ENCODE assay signal across 34 mouse cellular contexts in the genomic region with DNA sequence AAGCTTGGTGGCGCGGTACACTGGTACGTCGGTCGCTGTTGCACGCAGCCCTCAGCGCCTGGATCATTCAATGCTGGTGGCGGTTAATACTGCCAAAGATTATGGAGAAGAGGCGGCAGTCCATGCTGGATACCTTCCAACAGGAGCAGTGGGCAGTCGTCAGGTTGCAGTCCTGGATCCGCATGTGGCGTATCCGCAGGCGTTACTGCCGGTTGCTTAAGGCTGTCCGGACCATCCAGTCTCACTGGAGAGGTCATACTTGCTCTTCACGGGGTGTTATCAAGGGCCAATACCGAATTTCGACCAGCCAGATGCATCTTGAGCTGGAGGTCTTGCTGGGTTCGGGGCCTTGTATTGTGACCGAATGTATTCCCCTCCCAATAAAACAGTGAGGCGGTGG. TPM values are rescaled to one million over a fixed set of nuclear protein-coding genes. Genes with fewer than 3 reads are reported as not detected.
DNase-seq lines count a peak whose midpoint lies in the region; ATAC-seq and TF ChIP-seq lines count a peak whose summit lies in the region.
"Had no signal": no experiment of that assay in that cellular context is flagged by ENCODE, and none has a peak within 500 bp of the region (broad histone marks: within the 10 kb centered on the region; RNA-seq: fewer than 3 reads in every experiment).

No protein-coding gene starts in this region.

- no peaks in the 10 kb centered on the region for H3K36me3 ChIP-seq in heart, embryonic 10.5 days
- H3K36me3 ChIP-seq in testis, adult 2 months (ENCODE audit: control insufficient read depth, insufficient read depth, low read length), result no peaks in the 10 kb centered on the region
- no peaks in the 10 kb centered on the region for H3K36me3 ChIP-seq in ES-E14 (ENCODE audit: control insufficient read depth, insufficient read depth, low read length, poor library complexity, severe bottlenecking)
- H3K36me3 ChIP-seq in kidney, embryonic 15.5 days, result no peaks in the 10 kb centered on the region
- H3K36me3 ChIP-seq in midbrain, embryonic 11.5 days (ENCODE audit: control insufficient read depth, insufficient read depth, low read length), result no peaks in the 10 kb centered on the region
- H3K36me3 ChIP-seq: embryonic facial prominence, embryonic 13.5 days; embryonic facial prominence, embryonic 15.5 days; forebrain, embryonic 10.5 days; forebrain, embryonic 12.5 days had no signal

- 84% methylated on average over 22 of the region's 22 CpGs for whole genome bisulfite sequencing in heart, embryonic 10.5 days
- 90% methylated on average over 22 of the region's 22 CpGs for WGBS in kidney, embryonic 15.5 days
- 87% methylated on average over 22 of the region's 22 CpGs for WGBS in midbrain, embryonic 11.5 days

- ATAC-seq in kidney, embryonic 15.5 days (replicated peaks; ENCODE audit: low FRiP score), result no peak
- ATAC-seq in midbrain, embryonic 11.5 days (ENCODE audit: low FRiP score), result no peak
- ATAC-seq: activated CD4-positive, CD25-positive, alpha-beta regulatory T cell, adult 4 months; CD4-positive, CD25-positive, alpha-beta regulatory T cell, adult 4 months; forebrain, embryonic 14.5 days; forebrain, embryonic 16.5 days had no signal

- H3K4me3 ChIP-seq in heart, embryonic 10.5 days, result no peak overlapping the region
- H3K4me3 ChIP-seq in testis, adult 2 months (ENCODE audit: control insufficient read depth, low read depth, low read length), result peak overlapping the region; percentile 83
- peak overlapping the region; percentile 32 to 38; a peak in 2 of 4 replicates for H3K4me3 ChIP-seq in ES-E14 (ENCODE audit: insufficient read depth in 1 of 2, low read depth in 1 of 2, low read length in 2 of 2, poor library complexity in 1 of 2, severe bottlenecking in 1 of 2)
- H3K4me3 ChIP-seq in kidney, embryonic 15.5 days (replicated peaks), result no peak overlapping the region
- no peak overlapping the region for H3K4me3 ChIP-seq in midbrain, embryonic 11.5 days (ENCODE audit: low read depth, low read length)
- H3K4me3 ChIP-seq: embryonic facial prominence, embryonic 13.5 days; embryonic facial prominence, embryonic 15.5 days; erythroblast, embryonic 14.5 days; forebrain, embryonic 10.5 days; forebrain, embryonic 12.5 days had no signal

- DNase-seq in heart, adult 11 months, result peak; percentile 61
- no peak for DNase-seq in heart, embryonic 10.5 days (ENCODE audit: low spot score)
- DNase-seq in testis, postnatal 14 days (ENCODE audit: low spot score), result no peak
- no peak for DNase-seq in ES-E14 (ENCODE audit: low read depth, low spot score)
- peak; percentile 29 for DNase-seq in testis, postnatal 10 days (ENCODE audit: low spot score)
- no peak for DNase-seq in midbrain, embryonic 11.5 days (ENCODE audit: low spot score, missing footprints)
- DNase-seq: adrenal gland, adult 2 months; adrenal gland, postnatal 10 days; adrenal gland, postnatal 25 days; B cell, adult 2 months; cerebellum, adult 11 months; cerebellum, adult 18-20 months; cerebellum, adult 8-10 months; cerebellum, adult 9-11 months; cerebellum, postnatal 14 days; cerebellum, postnatal 36 days; embryo, embryonic 11 days had no signal

- H3K27me3 ChIP-seq in heart, embryonic 10.5 days (ENCODE audit: insufficient read depth, poor library complexity, severe bottlenecking), result peaks cover 3% of the 10 kb centered on the region; the same call in 1 of the 2 replicates
- H3K27me3 ChIP-seq in testis, adult 2 months (ENCODE audit: control insufficient read depth, insufficient read depth, low read length), result no peaks in the 10 kb centered on the region
- H3K27me3 ChIP-seq in kidney, embryonic 15.5 days, result no peaks in the 10 kb centered on the region
- H3K27me3 ChIP-seq in midbrain, embryonic 11.5 days (ENCODE audit: control insufficient read depth, insufficient read depth, low read length), result no peaks in the 10 kb centered on the region
- H3K27me3 ChIP-seq: CH12.LX; embryonic facial prominence, embryonic 13.5 days; embryonic facial prominence, embryonic 15.5 days; forebrain, embryonic 12.5 days had no signal

- no peak overlapping the region for H3K9ac ChIP-seq in ES-E14 (ENCODE audit: insufficient read depth, low read depth, low read length, poor library complexity, severe bottlenecking)
- H3K9ac ChIP-seq in kidney, embryonic 15.5 days, result no peak overlapping the region
- H3K9ac ChIP-seq in midbrain, embryonic 11.5 days (ENCODE audit: low read length), result no peak overlapping the region
- H3K9ac ChIP-seq: embryonic facial prominence, embryonic 13.5 days; embryonic facial prominence, embryonic 15.5 days; forebrain, embryonic 12.5 days had no signal

- in situ Hi-C loops in ES-E14 (cut with MboI; ENCODE audit: low sequenced_read_pairs in 2 of 2, unreplicated experiment in 2 of 2), result no loop called here

- no peaks in the 10 kb centered on the region for H3K4me1 ChIP-seq in heart, embryonic 10.5 days
- no peaks in the 10 kb centered on the region for H3K4me1 ChIP-seq in testis, adult 2 months (ENCODE audit: control insufficient read depth, insufficient read depth, low read length)
- no peaks in the 10 kb centered on the region for H3K4me1 ChIP-seq in ES-E14 (ENCODE audit: control insufficient read depth in 2 of 2, insufficient read depth in 2 of 2, low read length in 2 of 2, poor library complexity in 1 of 2)
- no peaks in the 10 kb centered on the region for H3K4me1 ChIP-seq in kidney, embryonic 15.5 days
- no peaks in the 10 kb centered on the region for H3K4me1 ChIP-seq in midbrain, embryonic 11.5 days (ENCODE audit: control insufficient read depth, insufficient read depth, low read length)
- H3K4me1 ChIP-seq: embryonic facial prominence, embryonic 13.5 days; embryonic facial prominence, embryonic 15.5 days; forebrain, embryonic 10.5 days; forebrain, embryonic 12.5 days had no signal

- TF ChIP-seq CTCF in testis, adult 2 months (IDR thresholded peaks at IDR 0.05; ENCODE audit: control insufficient read depth, insufficient read depth, insufficient replicate concordance, low read depth, low read length), result no peak

- no peaks in the 10 kb centered on the region for H3K9me3 ChIP-seq in heart, embryonic 10.5 days
- H3K9me3 ChIP-seq in ES-E14 (ENCODE audit: control insufficient read depth, insufficient read depth, low read depth, low read length), result no peaks in the 10 kb centered on the region
- no peaks in the 10 kb centered on the region for H3K9me3 ChIP-seq in kidney, embryonic 15.5 days (replicated peaks)
- H3K9me3 ChIP-seq in midbrain, embryonic 11.5 days (ENCODE audit: control insufficient read depth, low read length), result no peaks in the 10 kb centered on the region
- H3K9me3 ChIP-seq: embryonic facial prominence, embryonic 13.5 days; embryonic facial prominence, embryonic 15.5 days; forebrain, embryonic 10.5 days; forebrain, embryonic 12.5 days had no signal

- H3K27ac ChIP-seq in heart, embryonic 10.5 days, result no peak overlapping the region
- no peak overlapping the region for H3K27ac ChIP-seq in testis, adult 2 months (ENCODE audit: control insufficient read depth, insufficient read depth, low read depth, low read length)
- no peak overlapping the region for H3K27ac ChIP-seq in ES-E14 (ENCODE audit: insufficient read depth, low read depth, low read length, poor library complexity, severe bottlenecking)
- no peak overlapping the region for H3K27ac ChIP-seq in kidney, embryonic 15.5 days
- no peak overlapping the region for H3K27ac ChIP-seq in midbrain, embryonic 11.5 days (ENCODE audit: low read depth, low read length)
- H3K27ac ChIP-seq: embryonic facial prominence, embryonic 13.5 days; embryonic facial prominence, embryonic 15.5 days; forebrain, embryonic 10.5 days; forebrain, embryonic 12.5 days had no signal

- H3K4me2 ChIP-seq in kidney, embryonic 15.5 days, result no peak overlapping the region
- no peak overlapping the region for H3K4me2 ChIP-seq in midbrain, embryonic 11.5 days
- H3K4me2 ChIP-seq: embryonic facial prominence, embryonic 13.5 days; embryonic facial prominence, embryonic 15.5 days; forebrain, embryonic 12.5 days had no signal

- no peak for TF ChIP-seq POLR2A in testis, adult 2 months (IDR thresholded peaks at IDR 0.05; ENCODE audit: control insufficient read depth, low read depth, low read length)

TF ChIP-seq in ES-E14, 5 proteins besides CTCF, POLR2A, EP300 and RAD21 (continues in another document):
- no peak for TF ChIP-seq MAFK (IDR thresholded peaks at IDR 0.05; ENCODE audit: insufficient read depth, low read depth, low read length)

RNA-seq across cellular contexts. Expression of a gene that starts 2.1 kb away (rescaled TPM):
- not detected in 2 replicates for polyA plus RNA-seq in heart, embryonic 10.5 days (2016; fragmentation: Nextera tagmentation; extraction: Ambion mirVana)
- 649 and 752 TPM in 2 replicates for polyA plus RNA-seq in testis, adult 2 months (2012; rRNA removed)
- 1.7 TPM in 1 of 2 replicates, not detected in the other for total RNA-seq in ES-E14 (2012; rRNA removed)
- not detected in 2 replicates for polyA plus RNA-seq in kidney, embryonic 15.5 days (2015; fragmentation: Nextera tagmentation; extraction: Ambion mirVana)
- polyA plus RNA-seq in midbrain, embryonic 11.5 days (2014; fragmentation: Nextera tagmentation; extraction: Ambion mirVana), result not detected in 2 replicates
- total RNA-seq: adrenal gland, adult 2 months; adrenal gland, postnatal 10 days; adrenal gland, postnatal 25 days; adrenal gland, postnatal 4 days; CH12.LX; common myeloid progenitor, adult 5-6 weeks; MEL had no signal
- polyA plus RNA-seq: activated CD4-positive, CD25-positive, alpha-beta regulatory T cell, adult 4 months; adrenal gland, adult 2 months; brain, embryonic 14.5 days; CD4-positive, CD25-positive, alpha-beta regulatory T cell, adult 4 months; embryonic facial prominence, embryonic 11.5 days; embryonic facial prominence, embryonic 13.5 days; embryonic facial prominence, embryonic 15.5 days; erythroblast, embryonic 14.5 days; forebrain, embryonic 10.5 days; forebrain, embryonic 12.5 days; forebrain, embryonic 14.5 days; forebrain, embryonic 16.5 days had no signal

RNA-seq across cellular contexts. Expression of a gene that starts 12.5 kb away (rescaled TPM):
- polyA plus RNA-seq in heart, embryonic 10.5 days (2016; fragmentation: Nextera tagmentation; extraction: Ambion mirVana), result not detected in 2 replicates
- polyA plus RNA-seq in testis, adult 2 months (2012; rRNA removed), result 501 and 546 TPM in 2 replicates
- 0.89 TPM in 1 of 2 replicates, not detected in the other for total RNA-seq in ES-E14 (2012; rRNA removed)
- polyA plus RNA-seq in kidney, embryonic 15.5 days (2015; fragmentation: Nextera tagmentation; extraction: Ambion mirVana), result not detected in 2 replicates
- polyA plus RNA-seq in midbrain, embryonic 11.5 days (2014; fragmentation: Nextera tagmentation; extraction: Ambion mirVana), result not detected in 2 replicates
- total RNA-seq: adrenal gland, adult 2 months; adrenal gland, postnatal 10 days; adrenal gland, postnatal 25 days; adrenal gland, postnatal 4 days; common myeloid progenitor, adult 5-6 weeks had no signal
- polyA plus RNA-seq: activated CD4-positive, CD25-positive, alpha-beta regulatory T cell, adult 4 months; adrenal gland, adult 2 months; brain, embryonic 14.5 days; CD4-positive, CD25-positive, alpha-beta regulatory T cell, adult 4 months; embryonic facial prominence, embryonic 11.5 days; embryonic facial prominence, embryonic 13.5 days; embryonic facial prominence, embryonic 15.5 days; erythroblast, embryonic 14.5 days; forebrain, embryonic 10.5 days; forebrain, embryonic 12.5 days; forebrain, embryonic 14.5 days; forebrain, embryonic 16.5 days had no signal

RNA-seq across cellular contexts. Expression of a gene that starts 25.1 kb away (rescaled TPM):
- 1.4 and 1.7 TPM in 2 replicates for polyA plus RNA-seq in heart, embryonic 10.5 days (2016; fragmentation: Nextera tagmentation; extraction: Ambion mirVana)
- 2.9 and 5.2 TPM in 2 replicates for polyA plus RNA-seq in testis, adult 2 months (2012; rRNA removed)
- total RNA-seq in ES-E14 (2012; rRNA removed), result 2.2 and 6.0 TPM in 2 replicates
- 2.8 and 4.3 TPM in 2 replicates for polyA plus RNA-seq in kidney, embryonic 15.5 days (2015; fragmentation: Nextera tagmentation; extraction: Ambion mirVana)
- polyA plus RNA-seq in midbrain, embryonic 11.5 days (2014; fragmentation: Nextera tagmentation; extraction: Ambion mirVana), result 1.1 and 1.2 TPM in 2 replicates

RNA-seq across cellular contexts. Expression of a gene that starts 26.1 kb away (rescaled TPM):
- polyA plus RNA-seq in heart, embryonic 10.5 days (2016; fragmentation: Nextera tagmentation; extraction: Ambion mirVana), result 51.3 and 74.6 TPM in 2 replicates
- polyA plus RNA-seq in testis, adult 2 months (2012; rRNA removed), result 20.0 and 20.9 TPM in 2 replicates
- total RNA-seq in ES-E14 (2012; rRNA removed), result 187 and 223 TPM in 2 replicates
- 52.8 and 54.3 TPM in 2 replicates for polyA plus RNA-seq in kidney, embryonic 15.5 days (2015; fragmentation: Nextera tagmentation; extraction: Ambion mirVana)
- 38.2 and 44.4 TPM in 2 replicates for polyA plus RNA-seq in midbrain, embryonic 11.5 days (2014; fragmentation: Nextera tagmentation; extraction: Ambion mirVana)

RNA-seq across cellular contexts. Expression of a gene that starts 36.1 kb away (rescaled TPM):
- polyA plus RNA-seq in heart, embryonic 10.5 days (2016; fragmentation: Nextera tagmentation; extraction: Ambion mirVana), result 0.14 and 0.35 TPM in 2 replicates
- polyA plus RNA-seq in testis, adult 2 months (2012; rRNA removed), result 22.5 and 24.9 TPM in 2 replicates
- total RNA-seq in ES-E14 (2012; rRNA removed), result 0.22 and 0.58 TPM in 2 replicates
- 0.22 and 0.47 TPM in 2 replicates for polyA plus RNA-seq in kidney, embryonic 15.5 days (2015; fragmentation: Nextera tagmentation; extraction: Ambion mirVana)
- 0.12 and 0.23 TPM in 2 replicates for polyA plus RNA-seq in midbrain, embryonic 11.5 days (2014; fragmentation: Nextera tagmentation; extraction: Ambion mirVana)
- total RNA-seq: common myeloid progenitor, adult 5-6 weeks; MEL had no signal
- polyA plus RNA-seq: activated CD4-positive, CD25-positive, alpha-beta regulatory T cell, adult 4 months; CD4-positive, CD25-positive, alpha-beta regulatory T cell, adult 4 months; erythroblast, embryonic 14.5 days had no signal

Comparison
In these comparisons a context has a peak if more than half of its experiments do, and no peak if none do; other contexts are left out.
1. DNase-seq: peak in heart, adult 11 months (single experiment) and testis, postnatal 10 days (single experiment); none in heart, embryonic 10.5 days (single experiment), testis, postnatal 14 days (single experiment), ES-E14 (single experiment) and midbrain, embryonic 11.5 days (single experiment).
2. H3K4me3 ChIP-seq: peak in testis, adult 2 months (single experiment) and ES-E14 (2 of 2); none in heart, embryonic 10.5 days (single experiment), kidney, embryonic 15.5 days (single experiment) and midbrain, embryonic 11.5 days (single experiment).
3. RNA of a gene that starts 2.1 kb away (polyA plus RNA-seq): 649 to 752 TPM in testis, adult 2 months; not detected in heart, embryonic 10.5 days, not detected in kidney, embryonic 15.5 days and not detected in midbrain, embryonic 11.5 days; every median in the first group is over 100 times any median in the second.
4. RNA of a gene that starts 12.5 kb away (polyA plus RNA-seq): 501 to 546 TPM in testis, adult 2 months; not detected in heart, embryonic 10.5 days, not detected in kidney, embryonic 15.5 days and not detected in midbrain, embryonic 11.5 days; every median in the first group is over 100 times any median in the second.